Mouse (Mus musculus) adipocyte (in vitro differentiated cells): Measurements from ENCODE around the gene Vwa3a.
A peak's percentile ranks its signal among the peaks of the same experiment; 100 is the strongest.

Experiments used
- DNase-seq: peaks from one replicate; pipeline ENCODE4 v3.0.0-alpha.2; 2016; ENCODE audit warnings: low spot score

The Vwa3a gene

GRCm38 (mm10) chr7:120836361-120836760 is 97.2 kb downstream of the Vwa3a start:
- no peak for DNase-seq

DNA sequence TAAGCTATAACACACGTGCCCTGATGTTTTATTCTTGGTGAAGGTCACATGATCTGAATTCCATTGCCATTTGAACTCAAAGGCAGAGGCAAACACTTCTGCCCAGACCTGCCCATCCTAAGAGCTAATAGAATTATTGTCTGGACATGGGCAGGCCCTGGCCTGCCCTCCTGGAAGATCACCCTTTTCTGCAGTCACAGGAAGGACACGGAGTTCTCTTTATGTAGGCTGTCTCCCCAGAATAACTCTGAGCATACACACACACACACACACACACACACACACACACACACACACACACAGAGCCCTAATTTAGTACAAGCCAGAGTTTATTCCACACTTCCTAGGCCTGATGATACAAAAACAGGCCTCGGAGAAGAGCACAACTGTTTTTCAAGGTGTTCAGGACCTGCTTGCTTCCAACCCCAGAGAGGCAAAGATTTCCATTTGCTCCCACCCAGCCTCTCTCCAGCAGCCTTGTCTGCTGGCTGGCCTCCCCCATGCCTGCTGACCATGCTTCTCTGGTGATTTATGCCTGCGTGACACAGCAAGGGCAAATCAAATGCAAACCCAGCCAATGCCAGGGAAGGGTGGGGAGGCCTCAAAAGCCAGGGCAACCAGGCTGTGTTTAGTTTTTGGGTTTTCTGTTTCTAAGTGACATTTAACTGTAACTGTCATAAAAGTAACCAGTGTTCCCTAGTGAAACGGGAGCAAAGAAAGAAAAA is 99.5 kb downstream of the Vwa3a start:
- no peak for DNase-seq

GRCm38 (mm10) chr7:120839786-120840185 is 100.7 kb downstream of the Vwa3a start:
- no peak for DNase-seq

- peak; percentile 84 for DNase-seq
Measured at GRCm38 (mm10) chr7:120842345-120843036, 103.4 kb downstream of the Vwa3a start, which contains the start of gene Eef2k. Gene Eef2k, plus strand, starts transcription at chr7:120842831.

- peak; percentile 75 for DNase-seq
Measured at GRCm38 (mm10) chr7:120843037-120843621, 104.0 kb downstream of the Vwa3a start.

- peak; percentile 38 for DNase-seq
Measured at GRCm38 (mm10) chr7:120843852-120844435, 104.8 kb downstream of the Vwa3a start.

- no peak for DNase-seq
Measured at GRCm38 (mm10) chr7:120844689-120845088, 105.6 kb downstream of the Vwa3a start.

DNA sequence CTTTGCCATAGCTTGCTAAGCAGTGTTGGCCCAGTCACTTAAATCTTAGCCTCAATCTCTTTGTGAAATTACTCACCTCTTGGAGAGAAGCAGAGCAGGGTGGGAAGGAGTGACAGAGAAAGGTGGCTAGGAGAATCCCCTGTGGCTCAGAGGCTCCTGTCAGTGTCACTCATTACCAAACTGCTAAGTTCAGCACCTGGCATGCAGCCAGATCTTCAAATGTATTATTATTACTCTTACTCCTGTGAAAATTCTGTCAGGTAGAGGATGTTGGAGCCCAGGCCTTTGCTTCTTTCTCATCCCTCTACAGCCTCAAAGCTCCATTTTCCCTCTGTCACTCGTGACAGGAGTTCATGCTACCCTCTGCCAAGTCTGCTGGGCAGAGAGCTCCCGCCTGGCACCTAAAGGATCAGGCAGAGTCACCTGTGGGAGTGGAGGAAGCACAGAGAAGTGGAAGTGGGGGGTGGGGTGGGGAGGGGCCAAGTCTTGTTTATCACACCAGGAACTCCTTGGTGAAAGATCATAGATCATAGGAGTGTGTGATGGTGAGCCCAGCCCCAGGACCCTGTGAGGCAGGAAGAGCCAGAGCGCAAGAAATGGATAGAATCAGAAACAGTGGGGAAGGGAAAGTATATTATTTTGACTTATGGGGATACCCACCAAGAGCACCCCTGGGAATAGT is 109.9 kb downstream of the Vwa3a start:
- no peak for DNase-seq

DNA sequence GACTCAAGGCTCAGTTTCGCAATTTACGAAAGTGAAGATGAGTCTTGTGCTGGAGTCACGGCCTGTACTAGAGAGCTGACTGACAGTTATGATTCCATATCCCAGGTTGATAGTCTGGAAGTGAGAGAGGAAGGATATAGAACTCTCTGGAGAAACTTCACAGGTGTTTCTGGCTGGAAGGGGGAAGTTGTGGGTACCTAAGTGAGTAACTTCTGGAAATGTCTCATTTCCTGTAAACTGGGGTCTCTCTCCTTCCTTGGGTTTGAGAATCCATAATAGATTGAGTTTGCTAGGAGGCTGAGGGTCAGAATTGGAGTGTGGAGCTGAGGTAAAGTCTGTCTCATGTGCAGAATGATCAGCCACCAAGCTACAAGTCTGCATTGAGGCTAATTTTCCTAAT is 111.0 kb downstream of the Vwa3a start:
- no peak for DNase-seq
